ENCODE assay signal across 8 mouse cellular contexts in genomic region chr3:89998612-89999054, GRCm38 (mm10). TPM values are rescaled to one million over a fixed set of nuclear protein-coding genes. Genes with fewer than 3 reads are reported as not detected.
A peak's percentile ranks its signal among the peaks of the same experiment; 100 is the strongest.
DNase-seq lines count a peak whose midpoint lies in the region; ATAC-seq lines count a peak whose summit lies in the region.

TSS of gene Hax1 (minus strand) at chr3:89998780.

- peak; percentile 95 for ATAC-seq in hindbrain, embryonic 16.5 days

- DNase-seq in WW6 (ENCODE audit: low read depth, low spot score): peak; percentile 89
- DNase-seq in cerebellum, postnatal 4 days (ENCODE audit: low spot score in 2 of 2): peak; percentile 91 to 92
- peak; percentile 93 for DNase-seq in gastrocnemius, adult 18-20 months (ENCODE audit: low spot score)
- peak; percentile 94 to 96 for DNase-seq in left cerebral cortex, adult 18-20 months (ENCODE audit: low spot score in 2 of 2)
- DNase-seq in right cerebral cortex, adult 18-20 months: peak; percentile 95
- peak; percentile 63 for DNase-seq in urinary bladder, postnatal 10 days (ENCODE audit: low spot score)

- H3K27ac ChIP-seq in hindbrain, embryonic 16.5 days (ENCODE audit: low read depth, low read length): peak within 1 kb of the TSS; percentile 93
- peak within 1 kb of the TSS; percentile 84 for H3K27ac ChIP-seq in macrophage

- H3K4me3 ChIP-seq in hindbrain, embryonic 16.5 days (ENCODE audit: low read length): peak within 1 kb of the TSS; percentile 51
- peak within 1 kb of the TSS; percentile 97 for H3K4me3 ChIP-seq in macrophage (ENCODE audit: inconsistent target)

- H3K79me2 ChIP-seq in macrophage (ENCODE audit: inconsistent target): peaks cover 20% of the 10 kb centered on the region

- H3K9ac ChIP-seq in hindbrain, embryonic 16.5 days (ENCODE audit: low read depth, low read length): peak within 1 kb of the TSS; percentile 64

- H3K9me3 ChIP-seq in hindbrain, embryonic 16.5 days (ENCODE audit: control insufficient read depth, low read length): no peaks in the 10 kb centered on the region

- peaks cover 14% of the 10 kb centered on the region for H3K36me3 ChIP-seq in hindbrain, embryonic 16.5 days (ENCODE audit: control insufficient read depth, insufficient read depth, low read length)
- H3K36me3 ChIP-seq in macrophage (ENCODE audit: inconsistent target): peaks cover 41% of the 10 kb centered on the region

- H3K4me2 ChIP-seq in hindbrain, embryonic 16.5 days (ENCODE audit: low read length): peak within 1 kb of the TSS; percentile 72

- WGBS in hindbrain, embryonic 16.5 days: under 1% methylated on average over 26 of the region's 26 CpGs
- 1% methylated on average over 25 of the region's 26 CpGs for WGBS in macrophage (ENCODE audit: missing documents)

- H3K27me3 ChIP-seq in hindbrain, embryonic 16.5 days (replicated peaks; ENCODE audit: control insufficient read depth, insufficient read depth, low read length): no peaks in the 10 kb centered on the region

- H3K4me1 ChIP-seq in hindbrain, embryonic 16.5 days (ENCODE audit: control insufficient read depth, insufficient read depth, low read depth, low read length): peaks cover 13% of the 10 kb centered on the region

RNA-seq across cellular contexts. Expression of gene Hax1, which starts in this region (rescaled TPM):
- total RNA-seq in gastrocnemius, adult 18-20 months (2021): 10 to 100 TPM; 47.8 to 58.0 TPM
- polyA plus RNA-seq in hindbrain, embryonic 16.5 days (2015; fragmentation: Nextera tagmentation; extraction: Ambion mirVana): 114 TPM in 2 replicates
- 100 to 1,000 TPM in 1 of 2 experiments, 10 to 100 TPM in 1; 90.8 to 101 TPM for total RNA-seq in left cerebral cortex, adult 18-20 months (2021)
- total RNA-seq in macrophage (2018; cell fraction: chromatin; rRNA removed): 100 to 1,000 TPM in 13 of 26 experiments, 10 to 100 TPM in 13; 48.7 to 156 (median 100) TPM
- 100 to 1,000 TPM in 16 of 26 experiments, 10 to 100 TPM in 10; 79.7 to 159 (median 118) TPM for total RNA-seq in macrophage (2018; cell fraction: cytosol; rRNA removed)
- 100 to 1,000 TPM in 14 of 26 experiments, 10 to 100 TPM in 12; 43.9 to 145 (median 106) TPM for total RNA-seq in macrophage (2018; cell fraction: nucleus; rRNA removed)
- 77.9 to 113 TPM (median 113 TPM) in 3 replicates for polyA plus RNA-seq in macrophage (2018)

Comparison
In these comparisons a context has a peak if more than half of its experiments do, and no peak if none do; other contexts are left out.
1. Peak in every context shown above with its lines: DNase-seq, ATAC-seq, H3K4me3 ChIP-seq and H3K27ac ChIP-seq.